Mouse (Mus musculus) ES-Bruce4 (cell line): ENCODE results near the gene Col13a1.

Experiments
- CTCF ChIP-seq: IDR thresholded peaks from one replicate; pipeline ENCODE4 v1.8.1; 2011; ENCODE audit warnings: low read depth, low read length
- EP300 ChIP-seq: IDR thresholded peaks from 2 replicates; pipeline ENCODE4 v1.6.1; 2011; ENCODE audit warnings: low read depth, low read length; ENCODE audit not compliant: insufficient read depth
- POLR2A ChIP-seq: IDR thresholded peaks from one replicate; pipeline ENCODE4 v1.8.1; 2011; ENCODE audit warnings: low read length; ENCODE audit not compliant: insufficient read depth

GRCm38 (mm10) chr10:61823731-61824115, 155.2 kb downstream of the Col13a1 start:
- TF ChIP-seq EP300 = no peak
- no peak for TF ChIP-seq CTCF
- no peak for TF ChIP-seq POLR2A
